Mouse (Mus musculus) c-Kit-positive CD71-positive TER-119-positive erythroid progenitor cells, embryonic 14.5 days (primary cell): ENCODE data around the gene Stk38.
"Not testable (repeated sequence)": the region's sequence is repeated elsewhere in the genome, so short reads cannot be mapped to it uniquely, and the experiment has no call there.

Experiments
- DNase-seq: peaks from one replicate; pipeline ENCODE4 v3.0.0-alpha.2; 2013; ENCODE audit warnings: low spot score

The Stk38 gene

GRCm38 (mm10) chr17:29008326-29008650 lies 493 bp upstream of the Stk38 start:
- DNase-seq, result peak; percentile 22

- no peak for DNase-seq
Observed at GRCm38 (mm10) chr17:29007243-29007640, 553 bp downstream of the Stk38 start.

- no peak for DNase-seq
Observed at GRCm38 (mm10) chr17:29006812-29007211, 983 bp downstream of the Stk38 start.

GRCm38 (mm10) chr17:29005002-29005401 lies 2.8 kb downstream of the Stk38 start:
- DNase-seq, result no peak

GRCm38 (mm10) chr17:29003740-29004139 lies 4.1 kb downstream of the Stk38 start:
- DNase-seq, result no peak

GRCm38 (mm10) chr17:29000465-29000864 lies 7.3 kb downstream of the Stk38 start:
- DNase-seq, result no peak

- no peak for DNase-seq
Observed at GRCm38 (mm10) chr17:28994615-28995014, 13.2 kb downstream of the Stk38 start.

- DNase-seq, result not testable (repeated sequence)
Observed at GRCm38 (mm10) chr17:28993004-28993403, 14.8 kb downstream of the Stk38 start.

GRCm38 (mm10) chr17:28992105-28992504 lies 15.7 kb downstream of the Stk38 start:
- DNase-seq, result no peak

GRCm38 (mm10) chr17:28991286-28991685 lies 16.5 kb downstream of the Stk38 start:
- no peak for DNase-seq

- DNase-seq, result no peak
Observed at GRCm38 (mm10) chr17:28990060-28990459, 17.7 kb downstream of the Stk38 start.

GRCm38 (mm10) chr17:28988996-28989395 lies 18.8 kb downstream of the Stk38 start:
- no peak for DNase-seq

GRCm38 (mm10) chr17:28988291-28988690 lies 19.5 kb downstream of the Stk38 start:
- no peak for DNase-seq

- peak; percentile 58 for DNase-seq
Observed at GRCm38 (mm10) chr17:28987713-28988112, 20.1 kb downstream of the Stk38 start.

GRCm38 (mm10) chr17:28986833-28987232 lies 21.0 kb downstream of the Stk38 start:
- peak; percentile 25 for DNase-seq

GRCm38 (mm10) chr17:28984724-28985420 lies 22.9 kb downstream of the Stk38 start:
- DNase-seq, result no peak

GRCm38 (mm10) chr17:28982591-28982990 lies 25.2 kb downstream of the Stk38 start:
- no peak for DNase-seq

- no peak for DNase-seq
Observed at GRCm38 (mm10) chr17:28981081-28981480, 26.7 kb downstream of the Stk38 start.

GRCm38 (mm10) chr17:28979091-28979490 lies 28.7 kb downstream of the Stk38 start:
- no peak for DNase-seq

GRCm38 (mm10) chr17:28970122-28970521 lies 37.7 kb downstream of the Stk38 start:
- DNase-seq, result no peak

- no peak for DNase-seq
Observed at GRCm38 (mm10) chr17:28967021-28967610, 40.7 kb downstream of the Stk38 start.

- no peak for DNase-seq
Observed at GRCm38 (mm10) chr17:28961596-28961995, 46.2 kb downstream of the Stk38 start.

- DNase-seq, result no peak
Observed at GRCm38 (mm10) chr17:28960597-28960996, 47.2 kb downstream of the Stk38 start.

GRCm38 (mm10) chr17:28954416-28954815 lies 53.4 kb downstream of the Stk38 start:
- DNase-seq, result no peak
